25 mouse cellular contexts compared by ENCODE assay signal in genomic region chr11:20033541-20034160, GRCm38 (mm10).
DNase-seq lines count a peak whose midpoint lies in the region; ATAC-seq and TF ChIP-seq lines count a peak whose summit lies in the region.
"Had no signal": no experiment of that assay in that cellular context is flagged by ENCODE, and none has a peak within 500 bp of the region (broad histone marks: within the 10 kb centered on the region; RNA-seq: fewer than 3 reads in every experiment).

No protein-coding gene starts in this region.

- no peak overlapping the region for H3K9ac ChIP-seq in kidney, embryonic 16.5 days (replicated peaks; ENCODE audit: low read length)
- H3K9ac ChIP-seq: forebrain, embryonic 15.5 days; heart, embryonic 12.5 days; liver, embryonic 15.5 days; lung, embryonic 15.5 days had no signal

- no peaks in the 10 kb centered on the region for H3K27me3 ChIP-seq in kidney, embryonic 16.5 days (ENCODE audit: insufficient read depth, low read length)
- peaks cover 15% of the 10 kb centered on the region; the same call in 1 of the 2 replicates for H3K27me3 ChIP-seq in G1E (ENCODE audit: insufficient read depth, low read length)
- H3K27me3 ChIP-seq: forebrain, embryonic 15.5 days; liver, embryonic 15.5 days; lung, embryonic 15.5 days; megakaryocyte, embryonic 14.5 days had no signal

- no peak for DNase-seq in cerebellum, adult 11-12 months
- peak; percentile 12 to 25 for DNase-seq in kidney, postnatal 36 days
- DNase-seq in G1E (ENCODE audit: low spot score), result no peak
- peak; percentile 66 for DNase-seq in brain, adult 2 months (ENCODE audit: low read depth, low spot score)
- DNase-seq in spleen, postnatal 14 days (ENCODE audit: low spot score in 2 of 2), result no peak
- DNase-seq: cerebellum, adult 9-11 months; heart, adult 18-20 months; heart, postnatal 10 days; kidney, postnatal 4 days; liver; lung, postnatal 36 days; midbrain, embryonic 14.5 days; thymus, postnatal 25 days had no signal

- H3K36me3 ChIP-seq in kidney, embryonic 16.5 days (ENCODE audit: insufficient read depth, low read length), result no peaks in the 10 kb centered on the region
- H3K36me3 ChIP-seq in G1E (replicated peaks), result no peaks in the 10 kb centered on the region
- H3K36me3 ChIP-seq: embryonic facial prominence, embryonic 10.5 days; forebrain, embryonic 15.5 days; heart, embryonic 12.5 days; limb, embryonic 10.5 days; liver, embryonic 15.5 days; lung, embryonic 15.5 days had no signal

- no peak overlapping the region for H3K4me2 ChIP-seq in kidney, embryonic 16.5 days (replicated peaks; ENCODE audit: low read depth, low read length)
- H3K4me2 ChIP-seq: forebrain, embryonic 15.5 days; heart, embryonic 12.5 days; liver, embryonic 15.5 days; lung, embryonic 15.5 days had no signal

- 64% methylated on average over 6 of the region's 6 CpGs for WGBS in kidney, embryonic 16.5 days

- H3K9me3 ChIP-seq in kidney, embryonic 16.5 days (ENCODE audit: low read length), result peaks cover 4% of the 10 kb centered on the region; the same call in 1 of the 2 replicates
- H3K9me3 ChIP-seq in G1E (replicated peaks), result no peaks in the 10 kb centered on the region
- H3K9me3 ChIP-seq: embryonic facial prominence, embryonic 10.5 days; forebrain, embryonic 15.5 days; heart, embryonic 12.5 days; limb, embryonic 10.5 days; liver, embryonic 15.5 days; lung, embryonic 15.5 days; megakaryocyte, embryonic 14.5 days had no signal

- no peak overlapping the region for H3K27ac ChIP-seq in kidney, embryonic 16.5 days (ENCODE audit: low read length)
- H3K27ac ChIP-seq: embryonic facial prominence, embryonic 10.5 days; forebrain, embryonic 15.5 days; limb, embryonic 10.5 days; liver, embryonic 15.5 days; lung, embryonic 15.5 days; stomach, postnatal 0 days had no signal

- no peak overlapping the region for H3K4me3 ChIP-seq in kidney, embryonic 16.5 days (ENCODE audit: low read length)
- no peak overlapping the region for H3K4me3 ChIP-seq in G1E (ENCODE audit: low read depth, low read length)
- H3K4me3 ChIP-seq: embryonic facial prominence, embryonic 10.5 days; forebrain, embryonic 15.5 days; heart, embryonic 12.5 days; limb, embryonic 10.5 days; liver, embryonic 15.5 days; lung, embryonic 15.5 days; megakaryocyte, embryonic 14.5 days had no signal

- peak; percentile 53; the same call in 1 of the 2 replicates for ATAC-seq in cerebellum, adult (ENCODE audit: insufficient number of reproducible peaks, low FRiP score, low TSS enrichment)
- no peak for ATAC-seq in kidney, embryonic 16.5 days (ENCODE audit: low FRiP score, low TSS enrichment)
- peak; percentile 25; the same call in 1 of the 2 replicates for ATAC-seq in G1E (ENCODE audit: extremely low read depth, insufficient number of reproducible peaks, low FRiP score, poor library complexity, severe bottlenecking)
- ATAC-seq: activated CD4-positive, CD25-positive, alpha-beta regulatory T cell, adult 4 months; forebrain, embryonic 15.5 days; intestine, postnatal 0 days had no signal

- TF ChIP-seq CTCF in G1E (IDR thresholded peaks at IDR 0.05; ENCODE audit: low read depth, low read length), result no peak

- peaks cover 10% of the 10 kb centered on the region for H3K4me1 ChIP-seq in kidney, embryonic 16.5 days (ENCODE audit: insufficient read depth, low read length)
- peaks cover 24% of the 10 kb centered on the region for H3K4me1 ChIP-seq in G1E (ENCODE audit: insufficient read depth, low read depth, low read length)
- H3K4me1 ChIP-seq: forebrain, embryonic 15.5 days had no signal

Comparison
In these comparisons a context has a peak if more than half of its experiments do, and no peak if none do; other contexts are left out.
1. DNase-seq: peak in kidney, postnatal 36 days (2 of 2) and brain, adult 2 months (single experiment); none in cerebellum, adult 11-12 months (single experiment), G1E (single experiment) and spleen, postnatal 14 days (0 of 2).